Mouse (Mus musculus): ENCODE data around the gene Lmo4. TPM values are rescaled to one million over a fixed set of nuclear protein-coding genes. Genes with fewer than 3 reads are reported as not detected.

Lmo4 gene
- polyA plus RNA-seq (2015; fragmentation: Nextera tagmentation; extraction: Ambion mirVana), result 55.3 and 60.6 TPM in 2 replicates

GRCm38 (mm10) chr3:144204413-144205311 lies at the start of gene Lmo4:
Gene Lmo4, minus strand, starts transcription at chr3:144205220.
- H3K4me3 ChIP-seq (replicated peaks), result peak within 1 kb of the TSS; percentile 71
- peaks cover 39% of the 10 kb centered on the region for H3K4me1 ChIP-seq (replicated peaks)
- H3K36me3 ChIP-seq, result no peaks in the 10 kb centered on the region
- under 1% methylated on average over 55 of the region's 76 CpGs for WGBS
- H3K9ac ChIP-seq (replicated peaks), result peak within 1 kb of the TSS; percentile 92
- H3K9me3 ChIP-seq, result no peaks in the 10 kb centered on the region
- H3K4me2 ChIP-seq (replicated peaks), result peak within 1 kb of the TSS; percentile 94
- peak; percentile 85 for ATAC-seq
- H3K27me3 ChIP-seq, result peaks cover 7% of the 10 kb centered on the region; the same call in 1 of the 2 replicates
- H3K27ac ChIP-seq, result peak within 1 kb of the TSS; percentile 98

GRCm38 (mm10) chr3:144254281-144254680 lies 49.3 kb upstream of the Lmo4 start:
- H3K27ac ChIP-seq, result no peak overlapping the region
- no peaks in the 10 kb centered on the region for H3K27me3 ChIP-seq
- no peaks in the 10 kb centered on the region for H3K36me3 ChIP-seq
- WGBS, result 92% methylated on average over 5 of the region's 5 CpGs
- H3K9ac ChIP-seq (replicated peaks), result no peak overlapping the region
- no peak overlapping the region for H3K4me2 ChIP-seq (replicated peaks)
- peaks cover 6% of the 10 kb centered on the region for H3K4me1 ChIP-seq (replicated peaks)
- H3K9me3 ChIP-seq, result no peaks in the 10 kb centered on the region
- no peak overlapping the region for H3K4me3 ChIP-seq (replicated peaks)
- ATAC-seq, result no peak

- H3K9ac ChIP-seq (replicated peaks), result no peak overlapping the region
- no peak overlapping the region for H3K27ac ChIP-seq
- 81% methylated on average over 6 of the region's 6 CpGs for WGBS
- H3K36me3 ChIP-seq, result no peaks in the 10 kb centered on the region
- H3K4me3 ChIP-seq (replicated peaks), result no peak overlapping the region
- peaks cover 6% of the 10 kb centered on the region for H3K4me1 ChIP-seq (replicated peaks)
- H3K4me2 ChIP-seq (replicated peaks), result no peak overlapping the region
- no peak for ATAC-seq
- H3K9me3 ChIP-seq, result no peaks in the 10 kb centered on the region
- no peaks in the 10 kb centered on the region for H3K27me3 ChIP-seq
These were observed 48.0 kb upstream of the Lmo4 start for GRCm38 (mm10) chr3:144253018-144253417.

GRCm38 (mm10) chr3:144252109-144252508 lies 47.1 kb upstream of the Lmo4 start:
- Histone ChIP-seq H3K27ac (no peak overlapping the region), H3K4me1 (replicated peaks) (no peaks in the 10 kb centered on the region), H3K9ac (replicated peaks) (no peak overlapping the region), H3K27me3 (no peaks in the 10 kb centered on the region), H3K9me3 (no peaks in the 10 kb centered on the region), H3K4me3 (replicated peaks) (no peak overlapping the region), H3K36me3 (no peaks in the 10 kb centered on the region), H3K4me2 (replicated peaks) (no peak overlapping the region)
- ATAC-seq, result no peak
- WGBS, result 91% methylated on average over 4 of the region's 4 CpGs

GRCm38 (mm10) chr3:144242025-144242673 lies 37.1 kb upstream of the Lmo4 start:
- ATAC-seq, result peak; percentile 74
- Histone ChIP-seq H3K4me2 (replicated peaks) (no peak overlapping the region), H3K4me3 (replicated peaks) (no peak overlapping the region), H3K9ac (replicated peaks) (no peak overlapping the region), H3K27me3 (0 out of 2 replicates have a peak, but pooled peaks cover 2% of the 10 kb centered on the region), H3K36me3 (no peaks in the 10 kb centered on the region), H3K9me3 (no peaks in the 10 kb centered on the region), H3K27ac (no peak overlapping the region), H3K4me1 (replicated peaks) (no peaks in the 10 kb centered on the region)
- 24% methylated on average over 15 of the region's 15 CpGs for WGBS

GRCm38 (mm10) chr3:144241161-144241560 lies 36.1 kb upstream of the Lmo4 start:
- no peak for ATAC-seq

GRCm38 (mm10) chr3:144238482-144238881 lies 33.5 kb upstream of the Lmo4 start:
- Histone ChIP-seq H3K9ac (replicated peaks) (no peak overlapping the region), H3K27me3 (0 out of 2 replicates have a peak, but pooled peaks cover 2% of the 10 kb centered on the region), H3K4me3 (replicated peaks) (no peak overlapping the region), H3K9me3 (no peaks in the 10 kb centered on the region), H3K27ac (no peak overlapping the region), H3K4me2 (replicated peaks) (no peak overlapping the region), H3K4me1 (replicated peaks) (no peaks in the 10 kb centered on the region), H3K36me3 (no peaks in the 10 kb centered on the region)
- no peak for ATAC-seq
- 95% methylated on average over 11 of the region's 11 CpGs for WGBS

More at GRCm38 (mm10) chr3:144241161-144241560, 36.1 kb upstream of the Lmo4 start:
- no peaks in the 10 kb centered on the region for H3K4me1 ChIP-seq (replicated peaks)
- no peak overlapping the region for H3K4me2 ChIP-seq (replicated peaks)
- no peak overlapping the region for H3K9ac ChIP-seq (replicated peaks)
- H3K36me3 ChIP-seq, result no peaks in the 10 kb centered on the region
- H3K9me3 ChIP-seq, result no peaks in the 10 kb centered on the region
- no peak overlapping the region for H3K27ac ChIP-seq
- H3K4me3 ChIP-seq (replicated peaks), result no peak overlapping the region
- 0 out of 2 replicates have a peak, but pooled peaks cover 2% of the 10 kb centered on the region for H3K27me3 ChIP-seq
- WGBS, result 87% methylated on average over 3 of the region's 3 CpGs

GRCm38 (mm10) chr3:144232347-144233008 lies 27.5 kb upstream of the Lmo4 start:
- ATAC-seq, result no peak
- H3K4me1 ChIP-seq (replicated peaks), result no peaks in the 10 kb centered on the region
- H3K4me2 ChIP-seq (replicated peaks), result no peak overlapping the region
- H3K4me3 ChIP-seq (replicated peaks), result no peak overlapping the region
- H3K36me3 ChIP-seq, result no peaks in the 10 kb centered on the region
- H3K9ac ChIP-seq (replicated peaks), result no peak overlapping the region
- H3K9me3 ChIP-seq, result no peaks in the 10 kb centered on the region
- H3K27me3 ChIP-seq, result no peaks in the 10 kb centered on the region
- 89% methylated on average over 11 of the region's 11 CpGs for whole genome bisulfite sequencing
- H3K27ac ChIP-seq, result no peak overlapping the region

- H3K4me2 ChIP-seq (replicated peaks), result no peak overlapping the region
- no peaks in the 10 kb centered on the region for H3K36me3 ChIP-seq
- no peak overlapping the region for H3K9ac ChIP-seq (replicated peaks)
- no peak overlapping the region for H3K4me3 ChIP-seq (replicated peaks)
- H3K4me1 ChIP-seq (replicated peaks), result no peaks in the 10 kb centered on the region
- H3K27me3 ChIP-seq, result no peaks in the 10 kb centered on the region
- no peaks in the 10 kb centered on the region for H3K9me3 ChIP-seq
- H3K27ac ChIP-seq, result no peak overlapping the region
- ATAC-seq, result no peak
- 87% methylated on average over 6 of the region's 6 CpGs for WGBS
These were observed 26.9 kb upstream of the Lmo4 start for GRCm38 (mm10) chr3:144231931-144232330.

GRCm38 (mm10) chr3:144231419-144231818 lies 26.4 kb upstream of the Lmo4 start:
- Histone ChIP-seq H3K9ac (replicated peaks) (no peak overlapping the region), H3K4me3 (replicated peaks) (no peak overlapping the region), H3K27ac (no peak overlapping the region), H3K36me3 (no peaks in the 10 kb centered on the region), H3K9me3 (no peaks in the 10 kb centered on the region), H3K27me3 (no peaks in the 10 kb centered on the region), H3K4me1 (replicated peaks) (no peaks in the 10 kb centered on the region), H3K4me2 (replicated peaks) (no peak overlapping the region)
- WGBS, result 89% methylated on average over 7 of the region's 7 CpGs
- no peak for ATAC-seq

- H3K9ac ChIP-seq (replicated peaks), result no peak overlapping the region
- 83% methylated on average over 9 of the region's 9 CpGs for WGBS
- H3K27me3 ChIP-seq, result no peaks in the 10 kb centered on the region
- H3K4me2 ChIP-seq (replicated peaks), result no peak overlapping the region
- ATAC-seq, result no peak
- no peak overlapping the region for H3K27ac ChIP-seq
- no peak overlapping the region for H3K4me3 ChIP-seq (replicated peaks)
- H3K4me1 ChIP-seq (replicated peaks), result no peaks in the 10 kb centered on the region
- no peaks in the 10 kb centered on the region for H3K36me3 ChIP-seq
- H3K9me3 ChIP-seq, result no peaks in the 10 kb centered on the region
These were observed 25.0 kb upstream of the Lmo4 start for GRCm38 (mm10) chr3:144230016-144230415.

- WGBS, result 74% methylated on average over 7 of the region's 7 CpGs
- Histone ChIP-seq H3K36me3 (no peaks in the 10 kb centered on the region), H3K9me3 (no peaks in the 10 kb centered on the region), H3K4me1 (replicated peaks) (no peaks in the 10 kb centered on the region), H3K27ac (no peak overlapping the region), H3K27me3 (no peaks in the 10 kb centered on the region), H3K4me3 (replicated peaks) (no peak overlapping the region), H3K4me2 (replicated peaks) (no peak overlapping the region), H3K9ac (replicated peaks) (no peak overlapping the region)
- ATAC-seq, result no peak
These were observed 24.3 kb upstream of the Lmo4 start for GRCm38 (mm10) chr3:144229312-144229711.

All from midbrain, embryonic 13.5 days (tissue).